Mouse (Mus musculus): ENCODE measurements around the gene Mipol1. TPM values are rescaled to one million over a fixed set of nuclear protein-coding genes. Genes with fewer than 3 reads are reported as not detected.
"Not testable (repeated sequence)": the region's sequence is repeated elsewhere in the genome, so short reads cannot be mapped to it uniquely, and the experiment has no call there.

Gene Mipol1
- total RNA-seq (2021): 1 to 10 TPM; 5.2 to 5.5 TPM

DNA sequence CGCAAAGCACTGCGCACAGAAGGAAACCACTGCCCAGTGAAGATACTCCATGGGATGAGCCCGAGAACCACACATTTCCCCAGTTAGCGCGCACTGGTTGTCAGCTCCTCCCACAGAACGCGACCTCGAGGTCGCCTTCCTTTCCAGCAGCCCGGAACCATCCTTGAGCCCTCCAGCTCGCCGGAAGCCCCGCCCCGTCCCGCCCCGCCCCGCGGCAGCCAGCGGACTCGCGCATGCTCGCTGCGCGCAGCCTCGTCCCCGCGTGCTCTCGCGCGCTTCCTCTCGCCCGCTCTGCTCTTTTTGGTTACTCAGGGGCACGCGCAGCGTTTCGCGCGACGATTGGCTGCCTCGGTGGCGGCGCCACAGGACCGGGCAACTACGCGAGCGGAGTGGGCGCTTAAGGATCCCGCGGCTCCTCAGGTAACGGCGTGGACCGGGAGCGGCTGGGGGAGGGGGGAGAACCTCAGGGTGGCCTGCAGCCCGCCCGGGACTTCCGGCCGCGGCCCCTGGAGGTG is at the start of gene Mipol1, which contains the start of gene Prps1l3:
Gene Mipol1, plus strand, starts transcription at position 236 of the 515 bp plus-strand sequence.
Gene Prps1l3, plus strand, starts transcription at position 221 of the 515 bp plus-strand sequence.
- intact Hi-C loops (cut with DNase I): no loop called here
- DNase-seq (ENCODE audit: low spot score in 2 of 2): peak; percentile 89 to 92

DNA sequence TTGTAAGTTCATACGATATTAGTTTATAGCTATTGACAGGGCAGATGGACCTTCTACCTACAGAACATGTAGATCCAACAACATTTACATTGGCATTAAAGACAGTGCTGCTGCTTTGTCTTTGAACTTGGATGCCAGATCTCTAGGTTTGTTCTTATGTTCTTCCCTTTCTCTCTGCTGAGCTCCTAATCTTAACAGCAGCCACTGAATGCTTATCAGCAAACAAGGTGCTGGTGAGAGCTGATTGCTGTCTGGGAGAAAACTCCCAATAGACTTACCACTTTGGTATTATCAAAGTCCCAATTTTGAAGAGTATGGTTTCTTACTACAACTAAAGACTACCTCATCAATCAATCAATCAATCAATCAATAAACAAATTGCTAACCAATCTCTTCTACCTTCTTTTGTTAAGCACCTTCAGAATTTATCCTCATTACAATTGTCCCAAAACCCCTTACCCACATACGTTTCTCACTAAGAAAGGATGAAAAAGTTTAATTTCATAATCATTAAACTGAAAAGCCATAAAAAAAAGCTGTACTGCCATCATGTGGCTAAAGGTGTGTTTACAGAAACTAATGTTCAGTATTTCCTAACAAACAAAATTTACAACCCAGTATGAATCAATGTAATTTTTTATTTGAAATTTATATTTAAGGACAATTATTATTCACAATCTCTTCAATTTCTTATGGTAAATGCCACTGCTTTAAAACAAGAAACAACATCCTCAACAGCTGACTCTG is 45.7 kb upstream of the Mipol1 start:
- intact Hi-C loops (cut with DNase I): loop anchor here (2.0 to 5.0 kb wide), 2 partner anchors 192 to 504 kb away; no protein-coding TSS in a partner anchor
- no peak for DNase-seq (ENCODE audit: low spot score in 2 of 2)

DNA sequence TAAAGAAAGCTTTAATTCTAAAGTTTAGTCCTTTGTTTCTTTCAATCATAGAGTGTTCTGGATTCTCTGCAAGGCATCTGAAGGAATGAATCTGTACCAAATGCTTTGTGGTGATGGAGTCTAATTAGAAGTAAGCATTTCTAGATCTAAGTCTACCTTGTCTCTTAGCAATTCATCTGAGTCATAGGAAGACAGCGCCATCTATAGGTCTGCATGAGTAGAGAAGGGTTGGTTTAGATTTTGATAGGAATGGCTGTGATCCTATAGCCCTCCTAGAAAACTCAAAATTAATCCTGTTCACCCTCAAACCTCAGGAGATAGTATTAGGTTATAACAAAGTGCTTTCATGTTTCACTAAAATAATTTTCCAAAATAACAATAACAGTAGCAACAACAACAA is 44.8 kb upstream of the Mipol1 start:
- intact Hi-C loops (cut with DNase I): loop anchor here (2.0 kb wide), 1 partner anchor 505 kb away; no protein-coding TSS in a partner anchor
- DNase-seq (ENCODE audit: low spot score in 2 of 2): peak in 1 of 2 experiments; percentile 15

GRCm38 (mm10) chr12:57186126-57186525 is 44.1 kb upstream of the Mipol1 start:
- DNase-seq (ENCODE audit: low spot score in 2 of 2): no peak
- intact Hi-C loops (cut with DNase I): no loop called here

DNA sequence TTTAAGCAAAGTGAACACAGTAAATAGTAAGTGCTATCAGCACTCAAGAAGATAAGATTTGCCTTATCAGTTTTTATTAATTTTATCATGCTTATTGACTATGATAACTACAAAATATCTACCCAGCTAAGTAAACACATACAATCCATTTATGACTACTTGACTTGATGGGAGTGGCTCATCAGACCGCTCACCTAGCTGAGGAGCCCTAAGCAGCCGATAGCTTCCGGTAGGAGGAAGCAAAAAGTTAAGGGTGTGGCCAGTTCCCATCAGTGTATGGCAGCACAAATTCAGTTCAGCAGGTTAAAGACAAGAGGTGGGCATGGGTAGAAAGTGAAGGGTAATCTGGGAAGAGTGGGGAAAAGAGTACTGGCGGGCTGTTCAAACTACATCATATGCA is 43.2 kb upstream of the Mipol1 start:
- intact Hi-C loops (cut with DNase I): no loop called here

DNA sequence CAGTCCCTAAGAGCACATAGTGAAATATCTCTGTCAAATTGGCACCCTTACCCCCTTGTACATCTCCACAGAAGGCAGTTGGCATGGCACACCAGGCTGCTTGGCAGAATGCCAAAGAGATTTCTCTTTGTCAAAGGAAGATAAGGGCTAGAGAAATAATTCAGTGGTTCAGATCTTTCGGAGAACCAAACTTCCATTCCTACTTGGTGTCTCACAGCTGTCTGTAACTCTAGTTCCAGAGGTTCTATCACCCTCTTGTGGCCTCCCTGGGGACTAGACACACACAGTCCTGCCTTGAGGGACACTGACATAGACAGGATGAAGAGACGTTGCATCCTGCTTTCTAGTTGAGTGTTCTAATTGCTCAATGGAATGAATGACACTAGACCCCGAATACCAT is 35.6 kb upstream of the Mipol1 start:
- no peak for DNase-seq (ENCODE audit: low spot score in 2 of 2)
- intact Hi-C loops (cut with DNase I): no loop called here

More for the DNA sequence above, 43.2 kb upstream of the Mipol1 start:
- no peak for DNase-seq (ENCODE audit: low spot score in 2 of 2)

GRCm38 (mm10) chr12:57196286-57196607 is 34.0 kb upstream of the Mipol1 start:
- no peak for DNase-seq (ENCODE audit: low spot score in 2 of 2)
- intact Hi-C loops (cut with DNase I): no loop called here

- peak; percentile 3 to 4 for DNase-seq (ENCODE audit: low spot score in 2 of 2)
Observed at GRCm38 (mm10) chr12:57196608-57197362, 33.4 kb upstream of the Mipol1 start.

GRCm38 (mm10) chr12:57197363-57198026 is 32.7 kb upstream of the Mipol1 start, which contains the start of gene Slc25a21:
Gene Slc25a21 (minus strand): TSS chr12:57197472.
- intact Hi-C loops (cut with DNase I): no loop called here
- no peak for DNase-seq (ENCODE audit: low spot score in 2 of 2)

More at GRCm38 (mm10) chr12:57196608-57197362, 33.4 kb upstream of the Mipol1 start:
- intact Hi-C loops (cut with DNase I): no loop called here

DNA sequence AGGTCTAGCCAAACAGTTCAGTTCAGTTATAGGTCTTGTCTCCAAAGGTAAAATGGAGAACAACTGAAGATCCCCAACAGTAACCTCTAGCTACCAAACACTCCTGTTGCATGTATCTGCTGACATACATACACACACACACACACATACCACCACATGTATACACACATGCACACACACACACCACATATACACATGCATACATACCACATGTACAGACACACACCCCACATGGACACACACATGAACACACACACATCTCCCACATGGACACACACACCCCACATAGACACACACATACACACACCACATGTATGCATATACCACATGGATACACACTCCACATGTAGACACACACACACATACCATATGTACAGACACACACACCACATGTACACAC is 32.0 kb upstream of the Mipol1 start:
- DNase-seq (ENCODE audit: low spot score in 2 of 2): no peak
- intact Hi-C loops (cut with DNase I): no loop called here

- DNase-seq (ENCODE audit: low spot score in 2 of 2): no peak
- intact Hi-C loops (cut with DNase I): no loop called here
Observed at GRCm38 (mm10) chr12:57199427-57199826, 30.8 kb upstream of the Mipol1 start.

GRCm38 (mm10) chr12:57201901-57202300 is 28.3 kb upstream of the Mipol1 start:
- intact Hi-C loops (cut with DNase I): no loop called here
- DNase-seq (ENCODE audit: low spot score in 2 of 2): no peak

GRCm38 (mm10) chr12:57204276-57204851 is 25.9 kb upstream of the Mipol1 start:
- DNase-seq (ENCODE audit: low spot score in 2 of 2): no peak
- intact Hi-C loops (cut with DNase I): no loop called here

DNA sequence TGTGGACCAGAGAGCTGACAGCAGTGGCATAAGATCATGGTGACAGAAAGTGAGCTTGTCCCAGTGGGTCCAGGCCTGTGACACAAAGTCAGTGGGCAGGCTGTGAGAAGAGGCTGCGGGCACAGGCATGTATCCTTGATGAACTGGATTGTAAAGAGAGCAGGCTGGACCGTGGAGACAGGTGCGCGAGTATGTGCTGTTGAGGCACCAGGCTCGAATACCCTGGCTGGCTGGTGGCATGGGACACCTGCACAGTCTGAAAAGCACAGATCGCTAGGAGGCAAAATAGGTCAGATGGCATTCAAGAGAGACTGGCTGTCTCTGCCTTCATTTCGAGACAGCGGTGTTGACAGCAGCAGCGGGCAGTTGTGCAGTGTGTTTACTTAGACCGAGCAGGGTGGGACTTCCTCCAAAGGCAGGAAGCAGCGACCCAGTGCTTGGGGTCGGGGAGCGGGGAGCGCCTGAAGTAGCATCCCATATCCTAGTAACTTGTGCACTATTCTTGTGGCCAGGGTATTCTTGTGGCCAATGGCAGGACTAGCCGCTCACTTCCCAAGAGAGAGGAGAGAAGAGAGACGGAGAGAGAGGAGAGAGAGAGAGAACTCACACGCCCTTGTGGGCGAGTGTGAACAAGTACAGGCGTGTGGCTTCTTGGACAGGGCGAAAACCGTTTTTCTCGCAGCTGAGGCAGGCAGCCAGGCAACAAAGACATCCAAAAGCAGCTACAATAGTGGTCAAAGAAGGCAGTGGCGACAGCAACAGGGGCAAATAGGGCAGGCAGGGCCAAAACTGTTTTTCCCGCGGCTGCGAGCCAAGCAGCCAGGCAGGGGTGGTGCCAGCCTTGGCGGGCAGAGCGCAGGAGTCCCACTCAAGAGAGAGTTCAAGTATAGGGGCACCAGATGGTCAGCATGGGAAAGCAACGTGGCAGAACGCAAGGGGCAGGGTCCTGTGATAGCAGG is 18.6 kb upstream of the Mipol1 start:
- peak; percentile 12 to 24 for DNase-seq (ENCODE audit: low spot score in 2 of 2)
- intact Hi-C loops (cut with DNase I): no loop called here

DNA sequence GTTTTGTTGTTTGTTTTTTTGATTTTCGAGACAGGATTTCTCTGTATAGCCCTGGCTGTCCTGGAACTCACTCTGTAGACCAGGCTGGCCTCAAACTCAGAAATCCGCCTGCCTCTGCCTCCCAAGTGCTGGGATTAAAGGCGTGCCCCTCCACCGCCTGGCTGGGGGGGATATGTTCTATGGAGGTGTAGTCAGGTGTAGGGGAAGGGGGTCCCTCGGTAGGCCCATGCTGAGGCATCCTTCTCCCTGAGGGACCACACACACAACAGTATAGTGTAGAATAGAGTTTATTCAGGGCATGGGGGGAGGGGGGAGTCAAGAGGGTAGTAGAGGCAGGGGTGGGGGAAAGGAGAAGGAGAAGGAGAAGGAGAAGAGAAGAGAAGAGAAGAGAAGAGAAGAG is 17.8 kb upstream of the Mipol1 start:
- intact Hi-C loops (cut with DNase I); DNase-seq (ENCODE audit: low spot score in 2 of 2): not testable (repeated sequence)

- no peak for DNase-seq (ENCODE audit: low spot score in 2 of 2)
- intact Hi-C loops (cut with DNase I): no loop called here
Observed at GRCm38 (mm10) chr12:57226411-57226810, 3.8 kb upstream of the Mipol1 start.

DNA sequence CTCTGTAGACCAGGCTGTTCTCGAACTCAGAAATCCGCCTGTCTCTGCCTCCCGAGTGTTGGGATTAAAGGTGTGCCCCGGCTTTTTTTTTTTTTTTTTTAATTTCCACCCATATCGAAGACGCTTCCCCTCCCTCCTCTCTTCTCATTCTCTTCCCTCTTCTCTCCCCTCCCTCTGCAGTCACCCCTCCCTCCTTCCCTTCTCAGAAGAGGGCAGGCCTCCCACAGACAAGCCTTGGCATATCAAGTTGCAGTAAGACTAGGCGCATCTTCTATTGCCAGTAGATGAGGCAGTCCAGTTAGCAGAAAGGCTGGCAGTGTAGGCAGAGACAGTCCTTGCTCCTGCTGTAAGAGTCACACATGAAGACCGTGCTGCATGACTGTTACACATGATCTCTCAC is 2.5 kb upstream of the Mipol1 start:
- DNase-seq (ENCODE audit: low spot score in 2 of 2): no peak
- intact Hi-C loops (cut with DNase I): no loop called here

DNA sequence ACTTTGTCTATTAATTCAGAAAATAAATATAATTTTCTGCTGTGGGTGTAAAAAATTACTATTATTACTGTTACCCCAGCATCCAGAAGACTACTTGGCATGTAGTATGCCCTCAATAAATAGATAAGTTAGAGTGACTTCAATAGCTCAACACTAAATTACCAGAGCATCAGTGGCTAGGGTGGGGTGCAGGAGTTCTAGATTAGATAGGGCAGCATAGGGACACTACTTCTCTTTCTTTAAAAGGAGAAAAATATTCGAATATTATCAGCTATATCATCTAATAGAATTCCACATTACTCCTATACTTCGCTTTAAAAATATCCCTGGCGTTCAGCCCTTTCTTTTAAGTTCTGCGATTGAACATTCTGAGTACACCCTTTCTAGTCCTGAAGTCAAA is 524 bp upstream of the Mipol1 start:
- DNase-seq (ENCODE audit: low spot score in 2 of 2): no peak
- intact Hi-C loops (cut with DNase I): no loop called here

All from left cerebral cortex, postnatal 25 days (tissue).